Mouse (Mus musculus) C2C12 (cell line): Measurements from ENCODE around the gene Ubxn11. TPM values are rescaled to one million over a fixed set of nuclear protein-coding genes. Genes with fewer than 3 reads are reported as not detected.

Experiments used
- H3K27me3 ChIP-seq: one replicate; pipeline ENCODE4 v1.6.1; 2011; ENCODE audit not compliant: control insufficient read depth, insufficient read depth, insufficient read length
- H3K36me3 ChIP-seq: one replicate; pipeline ENCODE4 v1.6.1; 2011; ENCODE audit not compliant: control insufficient read depth, insufficient read depth
- H3K4me3 ChIP-seq: one replicate; pipeline ENCODE4 v1.5.1; 2011; ENCODE audit warnings: mild to moderate bottlenecking, control low read depth; ENCODE audit not compliant: poor library complexity, insufficient read depth, severe bottlenecking
- H3K79me2 ChIP-seq: one replicate; pipeline ENCODE4 v1.6.1; 2011; ENCODE audit not compliant: control insufficient read depth, insufficient read depth
- H3K79me3 ChIP-seq: one replicate; pipeline ENCODE4 v1.6.1; 2011; ENCODE audit warnings: low read depth, control low read depth
- H3ac ChIP-seq: one replicate; pipeline ENCODE3; 2011; ENCODE audit warnings: low read depth; ENCODE audit not compliant: control insufficient read depth, insufficient read length
- CEBPB ChIP-seq: IDR thresholded peaks from one replicate; pipeline ENCODE4 v1.6.1; 2011; ENCODE audit warnings: low read depth, mild to moderate bottlenecking, control low read depth, moderate library complexity
- CTCF ChIP-seq: IDR thresholded peaks from one replicate; pipeline ENCODE4 v1.5.1; 2011; ENCODE audit not compliant: control insufficient read depth, insufficient read depth, insufficient read length
- FOSL1 ChIP-seq: IDR thresholded peaks from one replicate; pipeline ENCODE4 v1.8.0; 2011; ENCODE audit warnings: mild to moderate bottlenecking, low read length; ENCODE audit not compliant: poor library complexity, insufficient read depth, severe bottlenecking
- MAX ChIP-seq: IDR thresholded peaks from one replicate; pipeline ENCODE4 v1.6.1; 2011; ENCODE audit warnings: mild to moderate bottlenecking, control low read depth
- MYOD1 ChIP-seq: IDR thresholded peaks from one replicate; pipeline ENCODE4 v1.6.1; 2011; ENCODE audit warnings: low read depth; ENCODE audit not compliant: control insufficient read depth, insufficient read length
- MYOG ChIP-seq: IDR thresholded peaks from one replicate; pipeline ENCODE4 v1.6.1; 2011; ENCODE audit not compliant: control insufficient read depth, insufficient read length; ENCODE audit errors: extremely low read depth
- USF1 ChIP-seq: IDR thresholded peaks from one replicate; pipeline ENCODE4 v1.6.1; 2011; ENCODE audit warnings: low read depth, mild to moderate bottlenecking, control low read depth, moderate library complexity
- polyA plus RNA-seq: library from polyadenylated mRNA; unstranded; fragments of >200 nt; fragmentation: generic; extraction: Trizol; gene quantifications from one replicate; pipeline ENCODE4 v1.2.1, GENCODE M21; 2012; ENCODE audit warnings: missing spikeins

Gene Ubxn11
- polyA plus RNA-seq, 1 experiment: 0.80 TPM

- H3K4me3 ChIP-seq: no peak overlapping the region
- no peak for TF ChIP-seq FOSL1
- no peak for TF ChIP-seq CEBPB
- TF ChIP-seq MYOD1: no peak
- no peak for TF ChIP-seq MAX
- no peak for TF ChIP-seq USF1
- no peak for TF ChIP-seq CTCF
- TF ChIP-seq MYOG: no peak
- H3K36me3 ChIP-seq: no peaks in the 10 kb centered on the region
- no peaks in the 10 kb centered on the region for H3K79me3 ChIP-seq
- H3ac ChIP-seq: no peak overlapping the region
- H3K79me2 ChIP-seq: no peaks in the 10 kb centered on the region
- no peaks in the 10 kb centered on the region for H3K27me3 ChIP-seq
These were observed 10.0 kb downstream of the Ubxn11 start for GRCm38 (mm10) chr4:134112403-134112802.

GRCm38 (mm10) chr4:134113356-134113994 lies 11.1 kb downstream of the Ubxn11 start:
- Histone ChIP-seq H3K4me3 (no peak overlapping the region), H3K36me3 (no peaks in the 10 kb centered on the region), H3K79me2 (no peaks in the 10 kb centered on the region), H3K27me3 (no peaks in the 10 kb centered on the region), H3ac (no peak overlapping the region), H3K79me3 (no peaks in the 10 kb centered on the region)
- TF ChIP-seq MAX (no peak), CTCF (no peak), FOSL1 (no peak), MYOD1 (no peak), MYOG (no peak), USF1 (no peak), CEBPB (no peak)

- no peaks in the 10 kb centered on the region for H3K79me2 ChIP-seq
- no peak overlapping the region for H3ac ChIP-seq
- H3K4me3 ChIP-seq: no peak overlapping the region
- H3K79me3 ChIP-seq: no peaks in the 10 kb centered on the region
- no peak for TF ChIP-seq MYOD1
- no peak for TF ChIP-seq FOSL1
- no peak for TF ChIP-seq USF1
- no peaks in the 10 kb centered on the region for H3K36me3 ChIP-seq
- no peaks in the 10 kb centered on the region for H3K27me3 ChIP-seq
These were observed 11.7 kb downstream of the Ubxn11 start for GRCm38 (mm10) chr4:134114038-134114437.

- Histone ChIP-seq H3K79me2 (no peaks in the 10 kb centered on the region), H3K79me3 (no peaks in the 10 kb centered on the region), H3K4me3 (no peak overlapping the region), H3K36me3 (no peaks in the 10 kb centered on the region), H3ac (no peak overlapping the region), H3K27me3 (no peaks in the 10 kb centered on the region)
- TF ChIP-seq CEBPB (no peak), MYOD1 (no peak)
These were observed 13.1 kb downstream of the Ubxn11 start for GRCm38 (mm10) chr4:134115215-134116144.

GRCm38 (mm10) chr4:134116501-134116900 lies 14.1 kb downstream of the Ubxn11 start:
- Histone ChIP-seq H3K4me3 (no peak overlapping the region), H3K79me3 (no peaks in the 10 kb centered on the region), H3ac (no peak overlapping the region), H3K27me3 (no peaks in the 10 kb centered on the region), H3K79me2 (no peaks in the 10 kb centered on the region), H3K36me3 (no peaks in the 10 kb centered on the region)
- TF ChIP-seq CTCF (no peak), CEBPB (no peak), FOSL1 (no peak), MYOG (no peak), MYOD1 (no peak), USF1 (no peak), MAX (no peak)

GRCm38 (mm10) chr4:134117012-134117411 lies 14.6 kb downstream of the Ubxn11 start:
- no peak overlapping the region for H3K4me3 ChIP-seq
- no peaks in the 10 kb centered on the region for H3K36me3 ChIP-seq
- no peak overlapping the region for H3ac ChIP-seq
- H3K79me2 ChIP-seq: no peaks in the 10 kb centered on the region
- H3K79me3 ChIP-seq: no peaks in the 10 kb centered on the region
- TF ChIP-seq USF1 (no peak), FOSL1 (no peak), MYOG (no peak), MAX (no peak), CTCF (no peak), MYOD1 (no peak), CEBPB (no peak)
- no peaks in the 10 kb centered on the region for H3K27me3 ChIP-seq
